Mouse (Mus musculus): Measurements from ENCODE around the gene Fgfr2. TPM values are rescaled to one million over a fixed set of nuclear protein-coding genes. Genes with fewer than 3 reads are reported as not detected.

Fgfr2 gene
- polyA plus RNA-seq, 1 experiment from 2014 or later, result 11.2 TPM

- WGBS (ENCODE audit: insufficient replicate concordance), result 52% methylated on average over 14 of the region's 14 CpGs
- no peak overlapping the region for H3K4me3 ChIP-seq (ENCODE audit: low read depth, low read length)
- no peaks in the 10 kb centered on the region for H3K36me3 ChIP-seq (replicated peaks; ENCODE audit: insufficient read depth, low read length)
- TF ChIP-seq CTCF (IDR thresholded peaks at IDR 0.05; ENCODE audit: low read depth) (no peak), EP300 (IDR thresholded peaks at IDR 0.05; ENCODE audit: low read depth) (peak; percentile 53; the same call in 1 of the 2 replicates)
- peak; percentile 71 for ATAC-seq
- peaks cover 8% of the 10 kb centered on the region for H3K4me1 ChIP-seq (ENCODE audit: insufficient read depth)
- H3K27ac ChIP-seq (ENCODE audit: low read depth), result peak overlapping the region; percentile 71; the same call in 1 of the 2 replicates
- H3K27me3 ChIP-seq (ENCODE audit: insufficient read depth, low read length), result no peaks in the 10 kb centered on the region
- H3K9me3 ChIP-seq (ENCODE audit: low read length), result no peaks in the 10 kb centered on the region
- no peak for DNase-seq
- H3K4me2 ChIP-seq (ENCODE audit: low read depth, low read length), result no peak overlapping the region
- no peak overlapping the region for H3K9ac ChIP-seq (replicated peaks)
These were observed 783.9 kb downstream of the Fgfr2 start for GRCm38 (mm10) chr7:132339041-132339839.

GRCm38 (mm10) chr7:132338350-132338749 is 784.8 kb downstream of the Fgfr2 start:
- Histone ChIP-seq H3K36me3 (replicated peaks; ENCODE audit: insufficient read depth, low read length) (no peaks in the 10 kb centered on the region), H3K27me3 (ENCODE audit: insufficient read depth, low read length) (no peaks in the 10 kb centered on the region), H3K9me3 (ENCODE audit: low read length) (no peaks in the 10 kb centered on the region), H3K9ac (replicated peaks) (no peak overlapping the region), H3K4me1 (ENCODE audit: insufficient read depth) (peaks cover 10% of the 10 kb centered on the region), H3K4me2 (ENCODE audit: low read depth, low read length) (no peak overlapping the region), H3K27ac (ENCODE audit: low read depth) (peak overlapping the region; percentile 71; the same call in 1 of the 2 replicates), H3K4me3 (ENCODE audit: low read depth, low read length) (no peak overlapping the region)
- DNase-seq (no peak), ATAC-seq (peak; percentile 31; the same call in 1 of the 2 replicates)
- peak; percentile 26; the same call in 1 of the 2 replicates for TF ChIP-seq EP300 (IDR thresholded peaks at IDR 0.05; ENCODE audit: low read depth)
- TF ChIP-seq CTCF (IDR thresholded peaks at IDR 0.05; ENCODE audit: low read depth), result no peak
- WGBS (ENCODE audit: insufficient replicate concordance), result 66% methylated on average over 6 of the region's 6 CpGs

- TF ChIP-seq CTCF (IDR thresholded peaks at IDR 0.05; ENCODE audit: low read depth) (no peak), EP300 (IDR thresholded peaks at IDR 0.05; ENCODE audit: low read depth) (no peak)
- no peaks in the 10 kb centered on the region for H3K27me3 ChIP-seq (ENCODE audit: insufficient read depth, low read length)
- DNase-seq, result no peak
- no peaks in the 10 kb centered on the region for H3K36me3 ChIP-seq (replicated peaks; ENCODE audit: insufficient read depth, low read length)
- H3K9me3 ChIP-seq (ENCODE audit: low read length), result no peaks in the 10 kb centered on the region
- H3K27ac ChIP-seq (ENCODE audit: low read depth), result peak overlapping the region; percentile 36
- peaks cover 15% of the 10 kb centered on the region for H3K4me1 ChIP-seq (ENCODE audit: insufficient read depth)
- no peak for ATAC-seq
- no peak overlapping the region for H3K4me3 ChIP-seq (ENCODE audit: low read depth, low read length)
- 82% methylated on average over 11 of the region's 11 CpGs for WGBS (ENCODE audit: insufficient replicate concordance)
- no peak overlapping the region for H3K9ac ChIP-seq (replicated peaks)
- H3K4me2 ChIP-seq (ENCODE audit: low read depth, low read length), result no peak overlapping the region
These were observed 785.8 kb downstream of the Fgfr2 start for GRCm38 (mm10) chr7:132337268-132337917.

- Histone ChIP-seq H3K27ac (ENCODE audit: low read depth) (0 out of 2 replicates have a peak overlapping the region, but pooled peaks have one; percentile 29), H3K27me3 (ENCODE audit: insufficient read depth, low read length) (no peaks in the 10 kb centered on the region), H3K36me3 (replicated peaks; ENCODE audit: insufficient read depth, low read length) (no peaks in the 10 kb centered on the region), H3K4me1 (ENCODE audit: insufficient read depth) (peaks cover 15% of the 10 kb centered on the region), H3K4me3 (ENCODE audit: low read depth, low read length) (no peak overlapping the region), H3K4me2 (ENCODE audit: low read depth, low read length) (no peak overlapping the region), H3K9me3 (ENCODE audit: low read length) (no peaks in the 10 kb centered on the region), H3K9ac (replicated peaks) (no peak overlapping the region)
- DNase-seq (no peak), ATAC-seq (no peak)
- 36% methylated on average over 3 of the region's 3 CpGs for WGBS (ENCODE audit: insufficient replicate concordance)
- TF ChIP-seq CTCF (IDR thresholded peaks at IDR 0.05; ENCODE audit: low read depth), result no peak
- TF ChIP-seq EP300 (IDR thresholded peaks at IDR 0.05; ENCODE audit: low read depth), result no peak
These were observed 786.4 kb downstream of the Fgfr2 start for GRCm38 (mm10) chr7:132336781-132337180.

GRCm38 (mm10) chr7:132335367-132335766 is 787.8 kb downstream of the Fgfr2 start:
- H3K4me2 ChIP-seq (ENCODE audit: low read depth, low read length), result no peak overlapping the region
- no peaks in the 10 kb centered on the region for H3K27me3 ChIP-seq (ENCODE audit: insufficient read depth, low read length)
- peaks cover 15% of the 10 kb centered on the region for H3K4me1 ChIP-seq (ENCODE audit: insufficient read depth)
- H3K9ac ChIP-seq (replicated peaks), result no peak overlapping the region
- no peak for DNase-seq
- 47% methylated on average over 4 of the region's 4 CpGs for WGBS (ENCODE audit: insufficient replicate concordance)
- H3K36me3 ChIP-seq (replicated peaks; ENCODE audit: insufficient read depth, low read length), result no peaks in the 10 kb centered on the region
- no peak overlapping the region for H3K27ac ChIP-seq (ENCODE audit: low read depth)
- H3K9me3 ChIP-seq (ENCODE audit: low read length), result no peaks in the 10 kb centered on the region
- no peak overlapping the region for H3K4me3 ChIP-seq (ENCODE audit: low read depth, low read length)
- ATAC-seq, result no peak
- TF ChIP-seq CTCF (IDR thresholded peaks at IDR 0.05; ENCODE audit: low read depth), result no peak
- TF ChIP-seq EP300 (IDR thresholded peaks at IDR 0.05; ENCODE audit: low read depth), result no peak

- Histone ChIP-seq H3K27ac (ENCODE audit: low read depth) (0 out of 2 replicates have a peak overlapping the region, but pooled peaks have one; percentile 7), H3K4me3 (ENCODE audit: low read depth, low read length) (no peak overlapping the region), H3K9me3 (ENCODE audit: low read length) (no peaks in the 10 kb centered on the region), H3K4me1 (ENCODE audit: insufficient read depth) (peaks cover 12% of the 10 kb centered on the region), H3K9ac (replicated peaks) (no peak overlapping the region), H3K27me3 (ENCODE audit: insufficient read depth, low read length) (no peaks in the 10 kb centered on the region), H3K4me2 (ENCODE audit: low read depth, low read length) (no peak overlapping the region), H3K36me3 (replicated peaks; ENCODE audit: insufficient read depth, low read length) (no peaks in the 10 kb centered on the region)
- WGBS (ENCODE audit: insufficient replicate concordance), result 11% methylated on average over 1 of the region's 1 CpGs
- DNase-seq (no peak), ATAC-seq (no peak)
- TF ChIP-seq EP300 (IDR thresholded peaks at IDR 0.05; ENCODE audit: low read depth), result no peak
These were observed 790.1 kb downstream of the Fgfr2 start for GRCm38 (mm10) chr7:132333078-132333477.

Measured in liver, postnatal 0 days (tissue).